Mouse (Mus musculus): ENCODE results near the gene Fbxl15.

DNA sequence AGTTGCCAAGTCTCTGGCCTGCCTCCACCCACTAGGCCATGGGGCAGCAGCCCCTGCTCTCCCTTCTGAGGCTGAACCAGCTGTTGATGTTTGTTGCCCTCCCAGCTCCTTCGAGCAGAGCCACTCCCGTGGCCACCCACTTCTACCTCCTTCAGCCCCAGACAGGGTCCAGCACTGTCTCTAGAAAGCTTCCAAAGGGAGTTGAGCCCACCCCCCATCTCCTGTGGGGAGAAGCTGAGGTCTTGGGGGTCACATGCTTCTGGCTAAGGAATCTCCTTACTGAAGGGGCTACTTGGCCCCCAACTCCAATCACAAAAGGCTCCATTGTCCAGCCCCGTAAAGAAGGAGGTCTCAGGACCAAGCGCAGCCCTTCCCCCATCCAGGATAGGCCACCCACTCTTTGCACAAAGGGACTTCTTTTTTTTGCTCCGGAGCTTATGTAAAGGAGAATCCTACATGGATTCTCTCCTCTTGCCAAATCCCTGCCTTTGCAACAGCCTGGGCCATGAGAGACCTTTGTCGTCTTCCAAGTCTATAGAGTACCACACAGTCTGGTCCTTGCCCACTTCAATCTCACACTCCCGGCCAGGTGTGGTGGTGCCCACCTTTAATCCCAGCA lies 4.8 kb downstream of the Fbxl15 start:
- no peak for TF ChIP-seq CTCF (IDR thresholded peaks at IDR 0.05; ENCODE audit: control insufficient read depth, insufficient read depth, insufficient read length)
- TF ChIP-seq FOSL1 (IDR thresholded peaks at IDR 0.05; ENCODE audit: insufficient read depth, low read length, poor library complexity, severe bottlenecking) = no peak
- TF ChIP-seq MAX (IDR thresholded peaks at IDR 0.05) = no peak
